Mouse (Mus musculus): Measurements from ENCODE around the gene Gm2a.

- TF ChIP-seq POLR2A (IDR thresholded peaks at IDR 0.05; ENCODE audit: control insufficient read depth, extremely low read depth, insufficient read depth, low read length, poor library complexity) (no peak), CTCF (IDR thresholded peaks at IDR 0.05; ENCODE audit: borderline replicate concordance, control insufficient read depth, extremely low read depth, insufficient read depth, low read length, poor library complexity) (no peak)
These were observed 46.1 kb downstream of the Gm2a start for GRCm38 (mm10) chr11:55144011-55144410.

Measured in thymus, adult 2 months (tissue).